Mouse (Mus musculus) midbrain, postnatal 0 days (tissue): Measurements from ENCODE around the gene Slc6a6. TPM values are rescaled to one million over a fixed set of nuclear protein-coding genes. Genes with fewer than 3 reads are reported as not detected.

Experiments
- ATAC-seq: fragments of 200-750 bp; cut with Nextera tagmentation; 2 replicates; pipeline ENCODE4 v1.8.0; 2017; ENCODE audit warnings: moderate number of reproducible peaks, mild to moderate bottlenecking, moderate TSS enrichment, moderate library complexity; ENCODE audit not compliant: low FRiP score
- DNase-seq: peaks from one replicate; pipeline ENCODE4 v3.0.0-alpha.2; 2015; ENCODE audit warnings: low spot score
- H3K27ac ChIP-seq: fragments of 300-500 bp; sonication (generic); 2 replicates; pipeline ENCODE4 v1.5.1; 2014; ENCODE audit warnings: low read depth, mild to moderate bottlenecking, low read length, mixed read lengths
- H3K27me3 ChIP-seq: fragments of 300-500 bp; sonication (generic); 2 replicates; pipeline ENCODE4 v1.6.1; 2014; ENCODE audit warnings: low read length, control low read depth, mixed read lengths; ENCODE audit not compliant: insufficient read depth
- H3K36me3 ChIP-seq: fragments of 300-500 bp; sonication (generic); 2 replicates; pipeline ENCODE4 v1.6.1; 2014; ENCODE audit warnings: low read length, control low read depth, mixed read lengths; ENCODE audit not compliant: insufficient read depth
- H3K4me1 ChIP-seq: fragments of 300-500 bp; sonication (generic); 2 replicates; pipeline ENCODE4 v1.6.1; 2014; ENCODE audit warnings: mild to moderate bottlenecking, control low read depth, antibody characterized with exemption, low read length, mixed read lengths; ENCODE audit not compliant: insufficient read depth
- H3K4me2 ChIP-seq: fragments of 300-500 bp; sonication (generic); 2 replicates; pipeline ENCODE4 v1.6.1; 2014; ENCODE audit warnings: low read depth, mild to moderate bottlenecking, low read length, mixed read lengths; ENCODE audit not compliant: poor library complexity, severe bottlenecking
- H3K4me3 ChIP-seq: fragments of 300-500 bp; sonication (generic); 2 replicates; pipeline ENCODE4 v1.5.1; 2014; ENCODE audit warnings: low read depth, mild to moderate bottlenecking, low read length, moderate library complexity
- H3K9ac ChIP-seq: fragments of 300-500 bp; sonication (generic); replicated peaks from 2 replicates; pipeline ENCODE4 v1.6.1; 2014; ENCODE audit warnings: mild to moderate bottlenecking, low read length, moderate library complexity, mixed read lengths; ENCODE audit not compliant: poor library complexity, severe bottlenecking
- H3K9me3 ChIP-seq: fragments of 300-500 bp; sonication (generic); 2 replicates; pipeline ENCODE4 v1.6.1; 2016; ENCODE audit warnings: low read length, control low read depth
- CTCF ChIP-seq: IDR thresholded peaks from 2 replicates; pipeline ENCODE4 v1.5.1; 2016; ENCODE audit warnings: antibody characterized with exemption, mild to moderate bottlenecking
- WGBS: fragments of 180-500 bp; shearing (Covaris S2); extraction: QIAGEN DNeasy Blood & Tissue Kit; methylation state at CpG from one replicate; pipeline ENCODE4 v1.1.7; 2014; 5-methylcytosine and 5-hydroxymethylcytosine counted together
- polyA plus RNA-seq: library from polyadenylated mRNA; unstranded; fragments of >200 nt; fragmentation: Nextera tagmentation; extraction: Ambion mirVana; gene quantifications from 2 replicates; pipeline ENCODE4 v1.2.1, GENCODE M21; 2015
- total RNA-seq: library from RNA; depleted of rRNA; stranded (reverse); fragments of >200 nt; gene quantifications from 2 replicates; pipeline ENCODE4 v1.2.3, GENCODE M21; 2014

Gene Slc6a6
- total and polyA plus RNA-seq, 2 experiments from 2014 or later: 146 to 147 TPM

DNA sequence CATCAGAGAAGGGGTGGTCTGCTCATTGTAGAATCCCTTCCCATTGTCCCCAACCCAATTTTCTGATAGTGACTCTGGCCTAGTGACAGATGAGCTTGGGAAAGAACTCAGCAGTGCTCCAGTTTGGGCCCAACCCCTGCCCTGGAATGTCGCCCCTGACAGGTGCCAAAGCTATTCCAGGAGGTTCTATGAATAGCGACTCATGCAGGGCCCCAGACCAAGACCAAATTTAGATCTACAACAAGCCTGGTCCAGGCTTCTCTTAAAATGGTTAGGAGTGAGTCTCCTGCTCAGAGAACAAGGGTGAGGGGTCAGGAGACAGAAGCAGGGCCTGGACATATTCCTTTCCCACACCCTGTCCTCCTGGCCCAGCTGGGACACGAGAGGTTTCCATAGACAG is 101.2 kb downstream of the Slc6a6 start:
- ATAC-seq: no peak
- no peaks in the 10 kb centered on the region for H3K4me1 ChIP-seq
- no peak overlapping the region for H3K27ac ChIP-seq
- no peaks in the 10 kb centered on the region for H3K9me3 ChIP-seq
- H3K4me2 ChIP-seq: no peak overlapping the region
- no peaks in the 10 kb centered on the region for H3K27me3 ChIP-seq
- no peak overlapping the region for H3K9ac ChIP-seq
- TF ChIP-seq CTCF: no peak
- peaks cover 52% of the 10 kb centered on the region for H3K36me3 ChIP-seq
- no peak for DNase-seq
- H3K4me3 ChIP-seq: no peak overlapping the region
- WGBS: 82% methylated on average over 3 of the region's 3 CpGs

- no peak for TF ChIP-seq CTCF
- peaks cover 29% of the 10 kb centered on the region for H3K36me3 ChIP-seq
- H3K9ac ChIP-seq: no peak overlapping the region
- no peak overlapping the region for H3K27ac ChIP-seq
- no peaks in the 10 kb centered on the region for H3K27me3 ChIP-seq
- DNase-seq (no peak), ATAC-seq (no peak)
- WGBS: 89% methylated on average over 9 of the region's 9 CpGs
- H3K4me2 ChIP-seq: no peak overlapping the region
- H3K9me3 ChIP-seq: no peaks in the 10 kb centered on the region
- no peak overlapping the region for H3K4me3 ChIP-seq
- H3K4me1 ChIP-seq: no peaks in the 10 kb centered on the region
These were observed 104.5 kb downstream of the Slc6a6 start for GRCm38 (mm10) chr6:91788311-91788798.

DNA sequence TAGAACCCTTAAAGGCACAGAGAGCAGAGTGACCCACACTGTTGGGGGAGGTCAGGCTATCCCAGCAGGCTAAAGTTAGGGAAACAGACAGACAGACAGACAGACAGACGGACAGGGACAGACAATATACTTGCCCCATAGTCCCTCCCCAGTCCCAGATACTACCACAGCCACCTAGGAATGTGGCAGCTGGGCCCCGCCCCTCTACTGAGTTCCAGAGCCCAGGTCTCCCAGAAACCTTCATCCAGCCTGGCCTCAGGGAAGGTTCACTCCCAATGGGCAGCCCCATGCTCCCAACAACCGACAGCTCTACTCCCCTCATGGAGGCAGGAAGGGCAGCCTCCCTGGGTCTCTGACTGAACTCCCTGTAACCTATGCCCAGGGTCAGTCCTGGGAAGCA is 111.8 kb downstream of the Slc6a6 start:
- TF ChIP-seq CTCF: no peak
- Histone ChIP-seq H3K4me2 (no peak overlapping the region), H3K4me1 (no peaks in the 10 kb centered on the region), H3K9me3 (no peaks in the 10 kb centered on the region), H3K27ac (no peak overlapping the region), H3K9ac (no peak overlapping the region), H3K4me3 (no peak overlapping the region), H3K27me3 (no peaks in the 10 kb centered on the region; the same call in 1 of the 2 replicates), H3K36me3 (no peaks in the 10 kb centered on the region)
- DNase-seq (no peak), ATAC-seq (no peak)
- 71% methylated on average over 3 of the region's 3 CpGs for WGBS

DNA sequence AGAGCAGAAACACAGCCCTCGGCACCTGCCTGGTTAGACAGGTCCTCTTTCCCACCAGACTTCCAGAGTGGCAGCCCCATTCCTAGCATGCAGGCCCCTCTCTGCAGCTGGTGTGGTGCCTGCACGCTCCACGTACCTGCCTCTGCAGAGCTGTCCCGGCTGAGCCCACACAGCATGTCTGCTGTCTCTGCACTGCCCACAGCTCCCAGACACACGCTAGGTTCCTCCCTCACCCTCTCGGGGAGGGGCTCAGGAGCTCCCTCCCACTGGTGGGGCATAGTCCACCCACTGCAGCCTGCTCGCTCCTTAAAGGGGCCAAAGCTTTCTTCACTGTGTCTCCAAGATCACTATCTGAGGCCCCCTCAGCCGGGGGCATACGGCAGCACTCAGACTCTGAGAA is 112.2 kb downstream of the Slc6a6 start:
- WGBS: 60% methylated on average over 9 of the region's 9 CpGs

GRCm38 (mm10) chr6:91796736-91797135 is 112.9 kb downstream of the Slc6a6 start:
- no peaks in the 10 kb centered on the region for H3K36me3 ChIP-seq
- no peaks in the 10 kb centered on the region for H3K4me1 ChIP-seq
- H3K9ac ChIP-seq: no peak overlapping the region
- WGBS: 91% methylated on average over 4 of the region's 4 CpGs
- H3K4me3 ChIP-seq: no peak overlapping the region
- ATAC-seq (no peak), DNase-seq (no peak)
- TF ChIP-seq CTCF: no peak
- no peaks in the 10 kb centered on the region for H3K9me3 ChIP-seq
- H3K27me3 ChIP-seq: no peaks in the 10 kb centered on the region; the same call in 1 of the 2 replicates
- H3K4me2 ChIP-seq: no peak overlapping the region
- no peak overlapping the region for H3K27ac ChIP-seq

More for the DNA sequence above, 112.2 kb downstream of the Slc6a6 start:
- no peak overlapping the region for H3K27ac ChIP-seq
- H3K27me3 ChIP-seq: no peaks in the 10 kb centered on the region; the same call in 1 of the 2 replicates
- no peaks in the 10 kb centered on the region for H3K36me3 ChIP-seq
- no peak overlapping the region for H3K4me2 ChIP-seq
- H3K9ac ChIP-seq: no peak overlapping the region
- DNase-seq (no peak), ATAC-seq (no peak)
- no peak for TF ChIP-seq CTCF
- H3K4me3 ChIP-seq: no peak overlapping the region
- no peaks in the 10 kb centered on the region for H3K9me3 ChIP-seq
- H3K4me1 ChIP-seq: no peaks in the 10 kb centered on the region

DNA sequence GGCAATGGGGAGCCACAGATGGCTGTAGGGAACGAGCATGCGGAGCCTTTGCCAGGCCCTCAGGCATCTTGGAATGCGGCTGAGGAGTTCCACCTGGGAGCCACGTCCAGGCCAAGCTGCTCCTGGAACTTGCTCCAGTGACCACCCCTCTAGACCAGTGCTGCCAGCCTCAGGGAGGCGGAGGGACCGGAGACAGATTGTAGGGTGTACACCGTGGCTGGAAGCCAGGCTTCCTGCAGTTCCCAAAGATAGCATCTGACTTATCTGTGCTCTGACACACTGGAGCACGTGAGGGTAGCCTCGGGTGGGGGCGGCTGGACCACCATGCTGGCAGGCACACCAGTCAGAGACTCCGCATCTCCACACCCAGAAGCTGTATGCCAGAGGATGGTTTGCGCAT is 114.6 kb downstream of the Slc6a6 start:
- H3K4me3 ChIP-seq: no peak overlapping the region
- no peaks in the 10 kb centered on the region for H3K36me3 ChIP-seq
- H3K27me3 ChIP-seq: no peaks in the 10 kb centered on the region; the same call in 1 of the 2 replicates
- ATAC-seq (no peak), DNase-seq (no peak)
- no peaks in the 10 kb centered on the region for H3K9me3 ChIP-seq
- no peak overlapping the region for H3K27ac ChIP-seq
- H3K4me1 ChIP-seq: no peaks in the 10 kb centered on the region
- no peak overlapping the region for H3K9ac ChIP-seq
- 83% methylated on average over 12 of the region's 12 CpGs for WGBS
- H3K4me2 ChIP-seq: no peak overlapping the region
- no peak for TF ChIP-seq CTCF
